Mouse (Mus musculus) cerebellum, adult 2 months (tissue): ENCODE results near the gene Itgb3.

Experiments used
- CTCF ChIP-seq: fragments of 200-500 bp; IDR thresholded peaks from 2 replicates; pipeline ENCODE4 v1.5.1; 2011; ENCODE audit warnings: low read depth, mild to moderate bottlenecking, control low read depth, low read length, moderate library complexity, borderline replicate concordance; ENCODE audit not compliant: insufficient read depth
- POLR2A ChIP-seq: fragments of 200-500 bp; IDR thresholded peaks from 2 replicates; pipeline ENCODE4 v1.6.1; 2011; ENCODE audit warnings: low read length, control low read depth, borderline replicate concordance; ENCODE audit not compliant: insufficient read depth

- TF ChIP-seq POLR2A (no peak), CTCF (no peak)
Observed at GRCm38 (mm10) chr11:104596365-104596764, 11.4 kb upstream of the Itgb3 start.
